Mouse (Mus musculus) Muller cell, postnatal 12 days (primary cell): ENCODE results near the gene Rgcc.

Experiments
- DNase-seq: peaks from one replicate; pipeline ENCODE4 v3.0.0-alpha.2; 2015; ENCODE audit errors: inconsistent ontology term

Rgcc gene

DNA sequence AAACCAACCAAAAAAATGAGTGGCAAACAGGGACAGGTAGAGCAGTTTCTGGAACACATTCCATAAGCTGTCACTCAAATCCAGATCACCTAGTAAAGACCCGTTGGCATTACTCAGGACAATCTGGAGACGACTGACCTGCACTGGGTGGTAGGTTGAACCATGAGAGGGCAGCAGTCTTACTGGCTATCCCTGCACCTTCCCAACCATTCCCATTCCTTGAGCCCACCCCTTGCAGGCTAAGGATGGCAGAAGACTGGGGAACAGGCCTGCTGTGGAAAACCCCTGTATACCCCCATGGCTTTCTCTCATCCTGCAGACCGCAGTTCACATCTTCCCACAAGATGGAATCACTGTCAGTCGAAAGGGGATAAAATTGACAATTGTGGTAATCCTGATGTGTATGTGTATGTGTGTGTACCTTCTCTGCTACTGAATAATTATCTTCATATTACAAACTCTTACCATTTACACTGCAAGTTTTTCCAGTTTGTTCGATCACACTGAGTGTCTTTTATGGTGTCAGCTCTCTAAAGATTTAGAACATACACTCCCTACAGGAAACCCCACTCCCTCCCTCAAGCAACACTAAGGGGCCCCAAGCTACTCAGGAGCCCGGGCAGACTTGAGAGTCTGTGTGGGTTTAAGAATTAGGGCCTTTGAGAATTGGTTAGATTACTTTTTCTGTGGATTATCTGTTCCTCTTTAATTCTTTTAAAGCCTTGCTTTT lies 59.6 kb downstream of the Rgcc start:
- no peak for DNase-seq

DNA sequence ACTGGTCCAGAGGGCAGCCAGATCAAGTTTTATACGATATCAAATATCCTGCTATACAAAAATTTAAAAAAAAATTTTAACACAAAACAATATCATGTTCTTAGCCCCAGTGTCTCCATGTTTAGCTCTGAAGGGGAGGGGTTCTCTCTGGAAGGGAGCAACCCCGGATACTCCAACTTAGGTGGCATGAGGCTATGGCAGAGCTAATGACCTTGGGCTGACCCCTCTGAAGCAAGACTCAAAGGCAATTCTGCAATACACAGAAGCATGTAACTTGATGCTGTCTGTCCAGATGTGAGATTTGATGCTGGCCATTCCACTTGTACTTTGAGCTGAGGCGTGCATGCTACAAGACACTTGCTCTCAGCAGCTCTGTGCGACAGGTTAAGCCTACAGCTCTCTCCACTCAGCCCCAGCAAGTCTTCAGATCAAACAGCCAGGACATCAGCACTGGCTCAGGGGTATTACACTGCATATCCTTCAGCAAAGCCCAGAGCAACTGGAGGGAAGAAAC lies 60.3 kb downstream of the Rgcc start:
- no peak for DNase-seq

DNA sequence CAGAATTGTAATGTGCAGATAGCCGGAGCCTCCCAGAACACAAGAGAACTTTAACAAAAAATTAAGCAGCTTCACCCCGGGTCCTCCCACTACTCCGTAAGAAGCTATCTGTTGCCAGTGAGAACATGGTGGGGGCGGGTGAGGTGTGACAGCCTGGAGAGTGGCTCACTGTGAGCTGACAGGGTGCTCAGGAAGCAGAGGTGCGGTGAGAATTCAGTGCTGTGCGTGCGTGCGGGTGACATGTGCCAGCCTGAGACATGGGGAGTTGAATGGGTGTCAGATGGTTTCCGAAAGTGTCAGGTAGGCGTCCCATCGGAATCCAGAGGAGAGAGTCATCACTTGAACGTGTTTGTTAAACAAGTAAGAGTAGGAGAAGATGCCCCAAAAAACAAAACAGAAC lies 62.0 kb downstream of the Rgcc start:
- no peak for DNase-seq
